Mouse (Mus musculus): Measurements from ENCODE around the gene Serac1.

DNA sequence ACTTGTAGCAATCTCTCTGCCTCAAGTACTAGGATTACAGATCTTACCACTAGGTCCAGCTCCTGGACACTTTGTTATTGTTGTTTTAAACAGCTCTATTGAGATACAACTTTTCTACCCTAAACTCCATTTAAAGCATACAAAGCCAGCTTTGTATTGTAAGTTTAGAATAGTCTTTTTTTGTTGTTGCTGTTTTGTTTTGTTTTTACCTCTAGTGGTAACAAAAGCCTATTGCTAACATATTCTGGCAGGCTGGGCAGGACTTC, 81.4 kb downstream of the Serac1 start:
- TF ChIP-seq POLR2A (IDR thresholded peaks at IDR 0.05; ENCODE audit: low read depth, low read length) = no peak
- no peak for TF ChIP-seq CTCF (conservative IDR thresholded peaks at IDR 0.05; ENCODE audit: insufficient read depth, insufficient read length, low read depth, low read length)
